Mouse (Mus musculus) heart, embryonic 14.5 days (tissue): ENCODE data around the gene C2cd4d. TPM values are rescaled to one million over a fixed set of nuclear protein-coding genes. Genes with fewer than 3 reads are reported as not detected.

Experiments used
- ATAC-seq: fragments of 200-750 bp; cut with Nextera tagmentation; 2 replicates; pipeline ENCODE4 v1.8.0; 2017; ENCODE audit warnings: low read depth, moderate TSS enrichment; ENCODE audit not compliant: insufficient number of reproducible peaks, insufficient read depth, low FRiP score
- H3K27ac ChIP-seq, 2 experiments: fragments of 200-500 bp in 1 of 2; fragments of 300-500 bp in 1 of 2; sonication (generic) in 1 of 2; replicated peaks in 1 of 2; 2 replicates each; pipeline ENCODE4 v1.5.1; 2012 to 2014; ENCODE audit warnings: low read depth in 2 of 2, low read length in 2 of 2, control low read depth in 1 of 2, mild to moderate bottlenecking in 1 of 2, mixed read lengths in 1 of 2; ENCODE audit not compliant: control insufficient read depth in 1 of 2, insufficient read depth in 1 of 2
- H3K27me3 ChIP-seq: fragments of 300-500 bp; sonication (generic); 2 replicates; pipeline ENCODE4 v1.6.1; 2014; ENCODE audit warnings: mild to moderate bottlenecking, low read length, control low read depth; ENCODE audit not compliant: control insufficient read depth, insufficient read depth
- H3K36me3 ChIP-seq: fragments of 300-500 bp; sonication (generic); 2 replicates; pipeline ENCODE4 v1.6.1; 2014; ENCODE audit warnings: mild to moderate bottlenecking, control low read depth, low read length, mixed read lengths; ENCODE audit not compliant: control insufficient read depth, insufficient read depth
- H3K4me1 ChIP-seq, 2 experiments: fragments of 200-500 bp in 1 of 2; fragments of 300-500 bp in 1 of 2; sonication (generic) in 1 of 2; 2 replicates each; pipeline ENCODE4 v1.6.1; 2012 to 2014; ENCODE audit warnings: low read length in 2 of 2, control low read depth in 1 of 2, mixed read lengths in 1 of 2; ENCODE audit not compliant: control insufficient read depth in 2 of 2, insufficient read depth in 2 of 2
- H3K4me2 ChIP-seq: fragments of 300-500 bp; sonication (generic); 2 replicates; pipeline ENCODE4 v1.6.1; 2014; ENCODE audit warnings: mild to moderate bottlenecking, low read length
- H3K4me3 ChIP-seq, 2 experiments: fragments of 200-500 bp in 1 of 2; fragments of 300-500 bp in 1 of 2; sonication (generic) in 1 of 2; 2 replicates each; pipeline ENCODE4 v1.5.1; 2012 to 2014; ENCODE audit warnings: low read length in 2 of 2, mild to moderate bottlenecking in 2 of 2, control low read depth in 1 of 2, low read depth in 1 of 2, moderate library complexity in 1 of 2; ENCODE audit not compliant: control insufficient read depth in 1 of 2, insufficient read depth in 1 of 2
- H3K9ac ChIP-seq: fragments of 300-500 bp; sonication (generic); 2 replicates; pipeline ENCODE4 v1.6.1; 2014; ENCODE audit warnings: mild to moderate bottlenecking, low read length
- H3K9me3 ChIP-seq: fragments of 300-500 bp; sonication (generic); 2 replicates; pipeline ENCODE4 v1.6.1; 2016; ENCODE audit warnings: low read length, control low read depth; ENCODE audit not compliant: control insufficient read depth
- WGBS: fragments of 180-500 bp; shearing (Covaris S2); extraction: QIAGEN DNeasy Blood & Tissue Kit; methylation state at CpG from one replicate; pipeline ENCODE4 v1.1.7; 2014; 5-methylcytosine and 5-hydroxymethylcytosine counted together
- polyA plus RNA-seq: library from polyadenylated mRNA; unstranded; fragments of >200 nt; fragmentation: Nextera tagmentation; extraction: Ambion mirVana; gene quantifications from 2 replicates; pipeline ENCODE4 v1.2.1, GENCODE M21; 2014

C2cd4d gene
- polyA plus RNA-seq, 1 experiment from 2014 or later = 0.53 TPM

DNA sequence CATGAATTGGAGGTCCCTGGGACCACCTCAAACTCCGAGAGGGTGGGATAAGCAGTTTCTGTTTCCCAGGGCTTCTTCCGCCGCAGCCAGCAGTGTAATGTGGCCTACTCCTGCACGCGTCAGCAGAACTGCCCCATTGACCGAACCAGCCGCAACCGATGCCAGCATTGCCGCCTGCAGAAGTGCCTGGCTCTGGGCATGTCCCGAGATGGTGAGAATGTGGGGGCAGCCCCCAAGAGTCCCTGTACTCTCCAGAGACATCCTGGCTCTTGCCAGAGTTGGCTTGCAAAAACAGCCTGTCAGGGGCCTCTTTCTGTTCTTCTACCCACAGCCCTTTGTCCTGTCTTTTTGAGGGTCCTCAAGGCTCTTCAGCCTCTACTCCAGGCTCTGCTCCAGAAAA is 25.2 kb downstream of the C2cd4d start:
- Histone ChIP-seq H3K27me3 (no peaks in the 10 kb centered on the region), H3K4me1 (no peaks in the 10 kb centered on the region), H3K36me3 (no peaks in the 10 kb centered on the region), H3K27ac (no peak overlapping the region), H3K4me3 (no peak overlapping the region), H3K9me3 (no peaks in the 10 kb centered on the region), H3K4me2 (no peak overlapping the region), H3K9ac (no peak overlapping the region)
- 82% methylated on average over 10 of the region's 10 CpGs for WGBS
- ATAC-seq = no peak

DNA sequence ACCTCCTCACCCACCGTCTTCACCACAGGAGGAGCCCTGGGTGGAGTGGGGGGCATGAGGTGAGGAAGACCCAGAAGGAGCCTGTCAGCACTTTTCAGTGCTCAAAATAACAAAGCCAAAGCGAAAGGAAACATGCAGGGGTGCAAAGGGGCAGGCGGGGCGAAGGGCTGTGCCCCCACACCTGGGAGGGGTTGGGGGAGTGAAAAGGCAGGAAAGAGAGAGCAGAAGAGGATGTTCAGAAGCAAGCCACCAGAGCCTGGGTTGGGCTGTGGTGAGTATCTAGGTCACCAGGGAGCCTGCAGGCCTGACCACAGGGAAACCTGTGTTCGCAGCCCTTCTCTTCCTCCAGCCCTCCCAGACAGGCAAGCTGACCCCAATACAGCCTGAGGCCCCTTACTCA is 25.8 kb downstream of the C2cd4d start:
- 46% methylated on average over 5 of the region's 5 CpGs for WGBS

DNA sequence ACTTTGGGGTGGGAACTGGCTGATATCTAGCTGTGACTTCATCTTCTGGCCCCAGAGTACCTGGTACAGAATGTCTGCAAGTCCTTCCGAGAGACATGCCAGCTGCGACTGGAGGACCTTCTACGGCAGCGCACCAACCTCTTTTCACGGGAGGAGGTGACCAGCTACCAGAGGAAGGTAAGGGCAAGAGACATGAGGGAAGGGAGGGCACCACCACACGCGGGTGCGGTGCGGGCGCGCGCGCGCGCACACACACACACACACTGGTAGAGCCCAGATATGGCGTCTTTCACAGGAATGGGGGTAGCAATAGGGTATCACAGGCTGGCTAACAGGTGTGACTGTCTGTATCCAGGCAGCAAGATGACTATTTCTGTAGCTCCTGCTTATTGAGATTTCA is 27.2 kb downstream of the C2cd4d start:
- no peaks in the 10 kb centered on the region for H3K9me3 ChIP-seq
- no peaks in the 10 kb centered on the region for H3K27me3 ChIP-seq
- H3K27ac ChIP-seq = no peak overlapping the region
- no peaks in the 10 kb centered on the region for H3K4me1 ChIP-seq
- ATAC-seq = no peak
- no peak overlapping the region for H3K4me2 ChIP-seq
- WGBS = 91% methylated on average over 16 of the region's 16 CpGs
- no peak overlapping the region for H3K9ac ChIP-seq
- H3K4me3 ChIP-seq = no peak overlapping the region
- no peaks in the 10 kb centered on the region for H3K36me3 ChIP-seq

More for the DNA sequence above, 25.8 kb downstream of the C2cd4d start:
- Histone ChIP-seq H3K27me3 (no peaks in the 10 kb centered on the region), H3K27ac (no peak overlapping the region), H3K4me3 (no peak overlapping the region), H3K9ac (no peak overlapping the region), H3K4me1 (no peaks in the 10 kb centered on the region), H3K9me3 (no peaks in the 10 kb centered on the region), H3K36me3 (no peaks in the 10 kb centered on the region), H3K4me2 (no peak overlapping the region)
- ATAC-seq = no peak

DNA sequence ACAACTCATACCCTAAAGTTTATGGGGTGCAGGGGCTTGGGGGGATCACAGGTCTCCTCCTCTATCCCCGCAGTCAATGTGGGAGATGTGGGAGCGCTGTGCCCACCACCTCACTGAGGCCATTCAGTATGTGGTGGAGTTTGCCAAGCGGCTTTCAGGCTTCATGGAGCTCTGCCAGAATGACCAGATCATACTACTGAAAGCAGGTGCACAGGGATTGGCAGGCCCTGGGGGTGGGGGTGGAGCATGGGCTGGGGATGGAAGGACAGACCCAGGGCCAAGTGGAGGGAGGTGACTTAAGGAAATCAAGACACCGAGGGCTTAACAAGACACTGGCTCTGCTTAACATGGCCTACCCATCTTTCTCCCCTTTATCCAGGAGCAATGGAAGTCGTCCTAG is 28.8 kb downstream of the C2cd4d start:
- H3K9ac ChIP-seq = no peak overlapping the region
- H3K9me3 ChIP-seq = no peaks in the 10 kb centered on the region
- no peak overlapping the region for H3K27ac ChIP-seq
- no peaks in the 10 kb centered on the region for H3K36me3 ChIP-seq
- ATAC-seq = no peak
- no peak overlapping the region for H3K4me2 ChIP-seq
- H3K4me1 ChIP-seq = no peaks in the 10 kb centered on the region
- H3K4me3 ChIP-seq = no peak overlapping the region
- H3K27me3 ChIP-seq = no peaks in the 10 kb centered on the region
- 75% methylated on average over 5 of the region's 5 CpGs for WGBS

DNA sequence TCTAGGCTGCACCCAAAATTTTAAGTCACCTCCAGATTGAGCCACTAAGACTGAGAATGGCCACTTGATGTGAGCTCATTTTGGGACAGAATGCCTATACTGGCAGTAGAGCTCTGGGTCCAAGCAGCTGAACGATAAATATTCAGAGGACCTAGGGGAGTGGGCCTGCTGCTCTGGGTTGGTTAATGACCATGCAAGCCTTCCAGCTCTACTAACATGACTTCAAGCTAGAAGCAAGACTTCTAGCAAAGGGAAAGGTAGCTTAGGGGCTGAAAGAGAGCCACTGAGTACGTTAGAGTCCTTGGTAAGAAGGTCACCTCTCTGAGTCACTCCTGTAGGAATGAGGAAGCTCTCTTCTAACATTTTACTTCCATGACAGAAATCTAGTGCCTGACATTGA is 29.9 kb downstream of the C2cd4d start:
- no peaks in the 10 kb centered on the region for H3K36me3 ChIP-seq
- no peaks in the 10 kb centered on the region for H3K4me1 ChIP-seq
- WGBS = 68% methylated on average over 2 of the region's 2 CpGs
- no peak overlapping the region for H3K27ac ChIP-seq
- no peak overlapping the region for H3K9ac ChIP-seq
- peaks cover 7% of the 10 kb centered on the region for H3K27me3 ChIP-seq
- no peaks in the 10 kb centered on the region for H3K9me3 ChIP-seq
- H3K4me2 ChIP-seq = no peak overlapping the region
- no peak for ATAC-seq
- no peak overlapping the region for H3K4me3 ChIP-seq

DNA sequence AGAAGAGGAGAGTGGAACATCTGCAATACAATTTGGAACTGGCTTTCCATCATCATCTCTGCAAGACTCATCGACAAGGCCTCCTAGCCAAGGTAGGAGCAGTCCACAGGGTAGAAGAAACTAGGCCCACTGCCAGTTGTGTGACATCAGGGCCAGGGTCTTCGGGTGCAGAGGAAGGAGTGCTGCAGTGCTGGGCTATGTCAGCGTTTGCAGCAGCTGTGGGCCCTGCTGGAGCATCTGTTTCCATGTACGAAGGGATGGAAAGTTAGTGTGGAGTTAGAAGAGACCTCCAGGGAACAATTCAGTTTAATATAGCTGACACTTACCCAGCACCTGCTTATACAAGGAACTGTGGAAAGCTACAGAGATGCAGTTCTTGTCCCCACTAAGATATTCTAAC is 30.8 kb downstream of the C2cd4d start:
- 69% methylated on average over 4 of the region's 4 CpGs for WGBS
- H3K27me3 ChIP-seq = peaks cover 16% of the 10 kb centered on the region
- H3K36me3 ChIP-seq = no peaks in the 10 kb centered on the region
- H3K4me3 ChIP-seq = no peak overlapping the region
- H3K9ac ChIP-seq = no peak overlapping the region
- no peaks in the 10 kb centered on the region for H3K4me1 ChIP-seq
- no peak for ATAC-seq
- H3K27ac ChIP-seq = no peak overlapping the region
- H3K9me3 ChIP-seq = no peaks in the 10 kb centered on the region
- H3K4me2 ChIP-seq = no peak overlapping the region

DNA sequence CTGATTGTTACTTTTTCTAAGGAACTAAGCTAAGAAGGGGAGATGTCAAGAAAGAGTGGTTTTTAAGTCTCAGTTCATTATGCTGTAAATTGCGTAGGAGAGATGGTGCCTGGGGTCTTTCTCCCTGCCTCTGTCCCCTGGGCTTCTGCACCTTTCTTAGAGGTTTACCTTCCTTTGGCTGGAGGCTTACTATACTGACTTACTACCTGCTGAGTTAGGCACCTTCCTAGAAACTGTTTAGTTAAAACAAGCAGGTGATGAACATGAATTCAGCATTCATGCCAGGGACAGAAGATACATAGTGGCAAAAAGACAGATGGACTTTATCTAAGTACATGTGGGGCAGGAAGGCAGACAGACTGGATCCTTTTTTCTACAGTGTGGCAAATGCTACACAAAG is 34.1 kb downstream of the C2cd4d start:
- WGBS = 66% methylated on average over 1 of the region's 1 CpGs
- Histone ChIP-seq H3K4me1 (no peaks in the 10 kb centered on the region), H3K9me3 (no peaks in the 10 kb centered on the region), H3K36me3 (no peaks in the 10 kb centered on the region), H3K4me2 (no peak overlapping the region), H3K4me3 (no peak overlapping the region), H3K27ac (no peak overlapping the region), H3K27me3 (peaks cover 48% of the 10 kb centered on the region), H3K9ac (no peak overlapping the region)
- no peak for ATAC-seq

DNA sequence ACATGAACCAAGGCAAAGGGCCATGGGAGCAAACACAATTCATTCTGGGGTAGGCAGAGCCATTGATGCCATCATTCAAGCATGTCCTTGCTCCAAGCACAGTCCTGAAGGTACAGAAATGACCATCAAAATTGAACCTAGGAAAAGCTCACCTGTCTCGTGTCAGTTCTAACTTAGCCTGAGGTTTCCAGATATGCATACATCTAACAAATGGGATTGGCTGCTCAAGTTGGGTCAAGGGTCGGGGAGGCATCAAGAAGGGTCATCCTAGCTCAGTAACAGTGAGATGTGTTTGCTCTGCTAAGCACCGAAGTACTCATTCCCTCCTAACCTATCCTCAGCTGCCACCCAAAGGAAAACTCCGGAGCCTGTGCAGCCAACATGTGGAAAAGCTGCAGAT is 34.6 kb downstream of the C2cd4d start:
- no peaks in the 10 kb centered on the region for H3K9me3 ChIP-seq
- H3K27ac ChIP-seq = no peak overlapping the region
- H3K36me3 ChIP-seq = no peaks in the 10 kb centered on the region
- H3K4me2 ChIP-seq = no peak overlapping the region
- WGBS = 71% methylated on average over 4 of the region's 4 CpGs
- no peaks in the 10 kb centered on the region for H3K4me1 ChIP-seq
- no peak for ATAC-seq
- peaks cover 53% of the 10 kb centered on the region for H3K27me3 ChIP-seq
- H3K4me3 ChIP-seq = no peak overlapping the region
- no peak overlapping the region for H3K9ac ChIP-seq
